Mouse (Mus musculus) liver, embryonic 14.5 days (tissue): ENCODE results near the gene Pln. TPM values are rescaled to one million over a fixed set of nuclear protein-coding genes. Genes with fewer than 3 reads are reported as not detected.
A peak's percentile ranks its signal among the peaks of the same experiment; 100 is the strongest.

Source experiments
- ATAC-seq: fragments of 200-750 bp; cut with Nextera tagmentation; 2 replicates; pipeline ENCODE4 v1.8.0; 2017; ENCODE audit warnings: moderate number of reproducible peaks, mild to moderate bottlenecking, moderate library complexity; ENCODE audit not compliant: insufficient read depth
- DNase-seq, 3 experiments: peaks; one replicate each; pipeline ENCODE4 v3.0.0-alpha.2; 2012 to 2013; ENCODE audit warnings: low read depth in 3 of 3, low spot score in 3 of 3
- H3K27ac ChIP-seq: fragments of 300-500 bp; sonication (generic); 2 replicates; pipeline ENCODE4 v1.5.1; 2014; ENCODE audit warnings: moderate library complexity, mild to moderate bottlenecking, control low read depth, inconsistent platforms
- H3K27me3 ChIP-seq: fragments of 300-500 bp; sonication (generic); 2 replicates; pipeline ENCODE4 v1.6.1; 2014; ENCODE audit warnings: mild to moderate bottlenecking, low read length, moderate library complexity; ENCODE audit not compliant: control insufficient read depth, insufficient read depth
- H3K36me3 ChIP-seq: fragments of 300-500 bp; sonication (generic); replicated peaks from 2 replicates; pipeline ENCODE4 v1.6.1; 2014; ENCODE audit warnings: low read depth; ENCODE audit not compliant: control insufficient read depth, insufficient read depth
- H3K4me1 ChIP-seq, 2 experiments: fragments of 200-500 bp in 1 of 2; fragments of 300-500 bp in 1 of 2; sonication (generic) in 1 of 2; replicated peaks; 2 replicates each; pipeline ENCODE4 v1.6.1; 2012 to 2014; ENCODE audit warnings: antibody characterized with exemption in 1 of 2, inconsistent platforms in 1 of 2, low read length in 1 of 2; ENCODE audit not compliant: control insufficient read depth in 2 of 2, insufficient read depth in 2 of 2
- H3K4me2 ChIP-seq: fragments of 300-500 bp; sonication (generic); 2 replicates; pipeline ENCODE4 v1.6.1; 2014; ENCODE audit warnings: low read depth, mild to moderate bottlenecking, control low read depth, moderate library complexity
- H3K4me3 ChIP-seq, 2 experiments: fragments of 200-500 bp in 1 of 2; fragments of 300-500 bp in 1 of 2; sonication (generic) in 1 of 2; 2 replicates each; pipeline ENCODE4 v1.5.1; 2012 to 2014; ENCODE audit warnings: low read depth in 2 of 2, low read length in 2 of 2, mild to moderate bottlenecking in 2 of 2, control low read depth in 1 of 2, inconsistent platforms in 1 of 2, moderate library complexity in 1 of 2; ENCODE audit not compliant: insufficient read depth in 1 of 2
- H3K9ac ChIP-seq: fragments of 300-500 bp; sonication (generic); replicated peaks from 2 replicates; pipeline ENCODE4 v1.6.1; 2014; ENCODE audit warnings: mild to moderate bottlenecking, control low read depth, moderate library complexity
- H3K9me3 ChIP-seq: fragments of 300-500 bp; sonication (generic); 2 replicates; pipeline ENCODE4 v1.6.1; 2016; ENCODE audit warnings: low read length, mixed read lengths; ENCODE audit not compliant: control insufficient read depth
- CTCF ChIP-seq: IDR thresholded peaks from 2 replicates; pipeline ENCODE4 v1.5.1; 2016; ENCODE audit warnings: antibody characterized with exemption, low read depth, control low read depth
- EP300 ChIP-seq: IDR thresholded peaks from 2 replicates; pipeline ENCODE4 v1.6.1; 2016; ENCODE audit warnings: antibody characterized with exemption, low read depth
- WGBS: fragments of 180-500 bp; shearing (Covaris S2); extraction: QIAGEN DNeasy Blood & Tissue Kit; methylation state at CpG from one replicate; pipeline ENCODE4 v1.1.7; 2014; ENCODE audit not compliant: insufficient replicate concordance; 5-methylcytosine and 5-hydroxymethylcytosine counted together
- polyA plus RNA-seq, 2 experiments: library from polyadenylated mRNA; depleted of rRNA in 1 of 2; stranded (reverse) in 1 of 2; unstranded in 1 of 2; fragments of >200 nt; fragmentation: Nextera tagmentation in 1 of 2; extraction: Ambion mirVana in 1 of 2; gene quantifications; 2 replicates each; pipeline versions ENCODE4 v1.2.1 to v1.2.3; 2012 to 2014

Pln gene
- polyA plus RNA-seq (2012; rRNA removed), result 0.08 TPM in 1 of 2 replicates, not detected in the other
- polyA plus RNA-seq (2014; fragmentation: Nextera tagmentation; extraction: Ambion mirVana), result 0.14 and 0.25 TPM in 2 replicates

- WGBS, result 71% methylated on average over 6 of the region's 6 CpGs
- peak within 1 kb of the TSS; percentile 38 for H3K4me2 ChIP-seq
- H3K9me3 ChIP-seq, result no peaks in the 10 kb centered on the region
- peaks cover 16 to 22% of the 10 kb centered on the region in 2 experiments for H3K4me1 ChIP-seq
- TF ChIP-seq EP300 (no peak), CTCF (no peak)
- no peak within 1 kb of the TSS for H3K4me3 ChIP-seq
- H3K27ac ChIP-seq, result no peak within 1 kb of the TSS
- DNase-seq, result no peak
- no peaks in the 10 kb centered on the region for H3K36me3 ChIP-seq
- H3K9ac ChIP-seq, result no peak within 1 kb of the TSS
- no peak for ATAC-seq
- H3K27me3 ChIP-seq, result no peaks in the 10 kb centered on the region
Observed at GRCm38 (mm10) chr10:53337162-53337923, at the start of gene Pln. Gene Pln, plus strand, starts transcription at chr10:53337667.

- Histone ChIP-seq H3K27me3 (no peaks in the 10 kb centered on the region), H3K9ac (no peak overlapping the region), H3K27ac (no peak overlapping the region), H3K4me2 (no peak overlapping the region), H3K4me1 (no peaks in the 10 kb centered on the region), H3K9me3 (no peaks in the 10 kb centered on the region), H3K36me3 (no peaks in the 10 kb centered on the region), H3K4me3 (no peak overlapping the region)
- no peak; the same call in 1 of the 2 replicates for TF ChIP-seq CTCF
- TF ChIP-seq EP300, result no peak
- DNase-seq (no peak), ATAC-seq (no peak)
- WGBS, result 53% methylated on average over 3 of the region's 3 CpGs
Observed at GRCm38 (mm10) chr10:53305867-53306266, 31.6 kb upstream of the Pln start.

- H3K27ac ChIP-seq, result no peak overlapping the region
- H3K4me3 ChIP-seq, result no peak overlapping the region
- H3K4me2 ChIP-seq, result no peak overlapping the region
- no peaks in the 10 kb centered on the region for H3K27me3 ChIP-seq
- DNase-seq (no peak), ATAC-seq (no peak)
- H3K9me3 ChIP-seq, result no peaks in the 10 kb centered on the region
- TF ChIP-seq EP300 (no peak), CTCF (no peak)
- H3K36me3 ChIP-seq, result no peaks in the 10 kb centered on the region
- no peaks in the 10 kb centered on the region for H3K4me1 ChIP-seq
- WGBS, result 75% methylated on average over 3 of the region's 3 CpGs
- no peak overlapping the region for H3K9ac ChIP-seq
Observed at GRCm38 (mm10) chr10:53306674-53307073, 30.8 kb upstream of the Pln start.

- Histone ChIP-seq H3K36me3 (no peaks in the 10 kb centered on the region), H3K9me3 (no peaks in the 10 kb centered on the region), H3K4me1 (peaks cover 0 to 4% of the 10 kb centered on the region in 2 experiments; a peak in 1 of 4 replicates), H3K9ac (no peak overlapping the region), H3K4me2 (no peak overlapping the region), H3K27ac (no peak overlapping the region), H3K4me3 (no peak overlapping the region), H3K27me3 (no peaks in the 10 kb centered on the region)
- TF ChIP-seq CTCF, result no peak
- TF ChIP-seq EP300, result no peak
- no peak for ATAC-seq
- DNase-seq, result no peak
Observed at GRCm38 (mm10) chr10:53323367-53323766, 14.1 kb upstream of the Pln start.

GRCm38 (mm10) chr10:53324663-53325062 lies 12.8 kb upstream of the Pln start:
- Histone ChIP-seq H3K9me3 (no peaks in the 10 kb centered on the region), H3K27me3 (no peaks in the 10 kb centered on the region), H3K9ac (no peak overlapping the region), H3K4me1 (peaks cover 0 to 4% of the 10 kb centered on the region in 2 experiments; a peak in 1 of 4 replicates), H3K27ac (no peak overlapping the region), H3K36me3 (no peaks in the 10 kb centered on the region), H3K4me3 (no peak overlapping the region), H3K4me2 (no peak overlapping the region)
- no peak for DNase-seq
- WGBS, result 13% methylated on average over 1 of the region's 1 CpGs
- peak; percentile 44 for TF ChIP-seq EP300
- no peak for TF ChIP-seq CTCF
- peak; percentile 74 for ATAC-seq
